Mouse (Mus musculus) cerebellum, adult 2 months (tissue): ENCODE measurements around the gene Cd1d1. TPM values are rescaled to one million over a fixed set of nuclear protein-coding genes. Genes with fewer than 3 reads are reported as not detected.
"Not testable (repeated sequence)": the region's sequence is repeated elsewhere in the genome, so short reads cannot be mapped to it uniquely, and the experiment has no call there.

ENCODE experiments used
- DNase-seq, 2 experiments: peaks; one replicate each; pipeline ENCODE4 v3.0.0; 2021
- H3K27ac ChIP-seq: fragments of 200-500 bp; 2 replicates; pipeline ENCODE4 v1.5.1; 2012; ENCODE audit warnings: low read length, control low read depth, inconsistent platforms; ENCODE audit not compliant: insufficient read depth
- H3K27me3 ChIP-seq: fragments of 200-500 bp; 2 replicates; pipeline ENCODE4 v1.6.1; 2012; ENCODE audit warnings: inconsistent platforms, mild to moderate bottlenecking, low read length, moderate library complexity; ENCODE audit not compliant: control insufficient read depth, insufficient read depth
- H3K4me1 ChIP-seq: fragments of 200-500 bp; 2 replicates; pipeline ENCODE4 v1.6.1; 2011; ENCODE audit warnings: low read length; ENCODE audit not compliant: control insufficient read depth, insufficient read depth
- H3K4me3 ChIP-seq: fragments of 200-500 bp; replicated peaks from 2 replicates; pipeline ENCODE3; 2011; ENCODE audit warnings: mild to moderate bottlenecking, low read depth, low read length, control low read depth; ENCODE audit not compliant: insufficient read depth
- CTCF ChIP-seq: fragments of 200-500 bp; IDR thresholded peaks from 2 replicates; pipeline ENCODE4 v1.5.1; 2011; ENCODE audit warnings: low read depth, mild to moderate bottlenecking, control low read depth, low read length, moderate library complexity, borderline replicate concordance; ENCODE audit not compliant: insufficient read depth
- POLR2A ChIP-seq: fragments of 200-500 bp; IDR thresholded peaks from 2 replicates; pipeline ENCODE4 v1.6.1; 2011; ENCODE audit warnings: low read length, control low read depth, borderline replicate concordance; ENCODE audit not compliant: insufficient read depth
- WGBS: fragments of 180-500 bp; shearing (Covaris S2); methylation state at CpG from one replicate; pipeline ENCODE4 v1.1.7; 2018; 5-methylcytosine and 5-hydroxymethylcytosine counted together
- polyA plus RNA-seq: library from polyadenylated mRNA; depleted of rRNA; stranded (reverse); fragments of >200 nt; gene quantifications from 2 replicates; pipeline ENCODE4 v1.2.3, GENCODE M21; 2012

Cd1d1 gene
- polyA plus RNA-seq, 1 experiment: 4.0 TPM

- DNase-seq: no peak
- no peaks in the 10 kb centered on the region for H3K27me3 ChIP-seq
- H3K27ac ChIP-seq: no peak overlapping the region
- TF ChIP-seq CTCF: no peak
- TF ChIP-seq POLR2A: no peak
- no peak overlapping the region for H3K4me3 ChIP-seq
- WGBS: 95% methylated on average over 1 of the region's 1 CpGs
- no peaks in the 10 kb centered on the region for H3K4me1 ChIP-seq
Measured at GRCm38 (mm10) chr3:87017001-87017400, 17.8 kb upstream of the Cd1d1 start.

- Histone ChIP-seq H3K27me3 (no peaks in the 10 kb centered on the region), H3K4me1 (no peaks in the 10 kb centered on the region), H3K27ac (no peak overlapping the region), H3K4me3 (no peak overlapping the region)
- 56% methylated on average over 4 of the region's 4 CpGs for WGBS
- DNase-seq: no peak
- TF ChIP-seq POLR2A (no peak), CTCF (no peak)
Measured at GRCm38 (mm10) chr3:87015931-87016330, 16.7 kb upstream of the Cd1d1 start.

- not testable (repeated sequence) for DNase-seq, H3K4me3 ChIP-seq, H3K4me1 ChIP-seq, H3K27ac ChIP-seq, H3K27me3 ChIP-seq
- WGBS: 85% methylated on average over 3 of the region's 3 CpGs
Measured at GRCm38 (mm10) chr3:87012406-87012805, 13.2 kb upstream of the Cd1d1 start.

- not testable (repeated sequence) for H3K4me3 ChIP-seq, DNase-seq, H3K27me3 ChIP-seq, H3K4me1 ChIP-seq, H3K27ac ChIP-seq
- WGBS: 82% methylated on average over 1 of the region's 1 CpGs
Measured at GRCm38 (mm10) chr3:87008281-87008680, 9.0 kb upstream of the Cd1d1 start.

- no peak for DNase-seq
- no peaks in the 10 kb centered on the region for H3K27me3 ChIP-seq
- H3K4me3 ChIP-seq: no peak overlapping the region
- WGBS: 65% methylated on average over 4 of the region's 4 CpGs
- H3K27ac ChIP-seq: no peak overlapping the region
- TF ChIP-seq CTCF (no peak), POLR2A (no peak)
- H3K4me1 ChIP-seq: 0 out of 2 replicates have a peak, but pooled peaks cover 2% of the 10 kb centered on the region
Measured at GRCm38 (mm10) chr3:87000676-87001075, 1.4 kb upstream of the Cd1d1 start.

- Histone ChIP-seq H3K27me3 (no peaks in the 10 kb centered on the region), H3K27ac (no peak overlapping the region), H3K4me1 (0 out of 2 replicates have a peak, but pooled peaks cover 2% of the 10 kb centered on the region), H3K4me3 (no peak overlapping the region)
- 97% methylated on average over 12 of the region's 12 CpGs for WGBS
- TF ChIP-seq POLR2A: no peak
- no peak for TF ChIP-seq CTCF
- no peak for DNase-seq
Measured at GRCm38 (mm10) chr3:87000051-87000450, 810 bp upstream of the Cd1d1 start.

GRCm38 (mm10) chr3:86998433-86999414, 517 bp downstream of the Cd1d1 start:
- WGBS: 6% methylated on average over 24 of the region's 24 CpGs
- H3K27ac ChIP-seq, H3K4me1 ChIP-seq, H3K27me3 ChIP-seq: not testable (repeated sequence)
- peak; percentile 44 to 47 for DNase-seq
- H3K4me3 ChIP-seq: peak overlapping the region; percentile 69

GRCm38 (mm10) chr3:86996111-86996510, 3.1 kb downstream of the Cd1d1 start:
- DNase-seq: no peak
- 53% methylated on average over 4 of the region's 4 CpGs for WGBS
- H3K27me3 ChIP-seq: no peaks in the 10 kb centered on the region
- 0 out of 2 replicates have a peak, but pooled peaks cover 2% of the 10 kb centered on the region for H3K4me1 ChIP-seq
- H3K27ac ChIP-seq: no peak overlapping the region
- TF ChIP-seq CTCF: no peak
- no peak for TF ChIP-seq POLR2A
- H3K4me3 ChIP-seq: no peak overlapping the region
